ENCODE assay signal across 11 mouse cellular contexts in the genomic region with DNA sequence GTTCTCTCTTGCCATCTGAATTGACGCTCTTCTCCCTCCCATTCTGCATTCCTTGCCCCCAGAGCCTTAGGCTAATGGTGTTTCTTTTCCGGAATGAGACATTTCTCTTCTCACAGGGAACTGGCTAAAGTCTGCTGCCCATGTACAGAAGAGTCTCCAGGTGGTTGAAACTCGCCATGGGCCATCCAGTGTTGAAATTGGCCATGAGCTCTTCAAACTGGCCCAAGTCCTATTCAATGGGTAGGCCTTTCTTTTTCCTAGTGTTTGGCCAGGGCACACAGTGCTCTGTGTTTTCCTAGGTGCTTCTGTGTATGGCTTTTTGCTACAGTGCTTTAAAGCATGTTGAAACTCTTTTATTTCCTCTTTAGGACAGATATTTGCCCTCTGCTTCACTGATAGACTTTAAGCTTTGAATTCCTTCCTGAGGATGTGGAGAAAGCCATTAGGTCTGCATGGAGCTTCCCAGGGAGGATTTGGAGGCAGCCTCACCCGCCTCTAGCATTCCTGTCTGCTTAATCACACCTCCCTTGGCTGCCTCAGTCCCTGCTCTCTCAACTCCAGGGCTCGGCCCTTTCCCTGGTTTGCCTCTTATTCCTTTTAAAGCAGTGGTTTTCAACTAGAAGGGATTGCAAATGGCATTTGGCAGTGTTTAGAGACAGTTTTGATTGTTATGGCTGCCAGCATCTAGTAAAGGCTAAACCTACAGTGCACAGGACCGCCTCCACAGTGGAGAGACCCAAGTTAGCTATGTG. TPM values are rescaled to one million over a fixed set of nuclear protein-coding genes. Genes with fewer than 3 reads are reported as not detected.
DNase-seq lines count a peak whose midpoint lies in the region; ATAC-seq lines count a peak whose summit lies in the region.
"Had no signal": no experiment of that assay in that cellular context is flagged by ENCODE, and none has a peak within 500 bp of the region (broad histone marks: within the 10 kb centered on the region; RNA-seq: fewer than 3 reads in every experiment).

No protein-coding gene starts in this region.

- no peaks in the 10 kb centered on the region; the same call in 1 of the 2 replicates for H3K36me3 ChIP-seq in heart, embryonic 11.5 days (ENCODE audit: control insufficient read depth, insufficient read depth, low read length)
- H3K36me3 ChIP-seq in heart, embryonic 10.5 days, result peaks cover 34% of the 10 kb centered on the region; the same call in 1 of the 2 replicates
- no peaks in the 10 kb centered on the region for H3K36me3 ChIP-seq in neural tube, embryonic 15.5 days
- H3K36me3 ChIP-seq in hindbrain, embryonic 16.5 days (ENCODE audit: control insufficient read depth, insufficient read depth, low read length), result no peaks in the 10 kb centered on the region
- H3K36me3 ChIP-seq: hindbrain, embryonic 12.5 days had no signal

- no peaks in the 10 kb centered on the region for H3K9me3 ChIP-seq in heart, embryonic 11.5 days (replicated peaks; ENCODE audit: control insufficient read depth, low read length)
- no peaks in the 10 kb centered on the region for H3K9me3 ChIP-seq in heart, embryonic 10.5 days
- H3K9me3 ChIP-seq in neural tube, embryonic 15.5 days (replicated peaks), result no peaks in the 10 kb centered on the region
- no peaks in the 10 kb centered on the region for H3K9me3 ChIP-seq in hindbrain, embryonic 16.5 days (ENCODE audit: control insufficient read depth, low read length)
- H3K9me3 ChIP-seq: embryonic facial prominence, embryonic 12.5 days; hindbrain, embryonic 12.5 days had no signal

- DNase-seq in heart, adult 11 months, result peak; percentile 94
- peak; percentile 95 for DNase-seq in NIH3T3 (ENCODE audit: low read depth)
- no peak for DNase-seq in heart, embryonic 10.5 days (ENCODE audit: low spot score)
- peak; percentile 64 for DNase-seq in lung, postnatal 10 days
- DNase-seq in T-cell, adult 2 months (ENCODE audit: low spot score), result no peak

- H3K4me3 ChIP-seq in heart, embryonic 11.5 days (ENCODE audit: low read depth, low read length), result no peak overlapping the region
- no peak overlapping the region for H3K4me3 ChIP-seq in heart, embryonic 10.5 days
- H3K4me3 ChIP-seq in neural tube, embryonic 15.5 days (replicated peaks), result no peak overlapping the region
- no peak overlapping the region for H3K4me3 ChIP-seq in hindbrain, embryonic 16.5 days (ENCODE audit: low read length)
- H3K4me3 ChIP-seq: embryonic facial prominence, embryonic 12.5 days; hindbrain, embryonic 12.5 days had no signal

- H3K4me2 ChIP-seq in heart, embryonic 11.5 days, result no peak overlapping the region
- no peak overlapping the region for H3K4me2 ChIP-seq in neural tube, embryonic 15.5 days
- H3K4me2 ChIP-seq in hindbrain, embryonic 16.5 days (ENCODE audit: low read length), result no peak overlapping the region
- H3K4me2 ChIP-seq: embryonic facial prominence, embryonic 12.5 days; hindbrain, embryonic 12.5 days; midbrain, embryonic 11.5 days had no signal

- peaks cover 12% of the 10 kb centered on the region for H3K4me1 ChIP-seq in heart, embryonic 11.5 days (ENCODE audit: control insufficient read depth, insufficient read depth, low read length)
- H3K4me1 ChIP-seq in heart, embryonic 10.5 days, result peaks cover 28% of the 10 kb centered on the region
- no peaks in the 10 kb centered on the region for H3K4me1 ChIP-seq in neural tube, embryonic 15.5 days
- no peaks in the 10 kb centered on the region for H3K4me1 ChIP-seq in hindbrain, embryonic 16.5 days (ENCODE audit: control insufficient read depth, insufficient read depth, low read depth, low read length)
- H3K4me1 ChIP-seq: embryonic facial prominence, embryonic 12.5 days; hindbrain, embryonic 12.5 days had no signal

- ATAC-seq in heart, embryonic 11.5 days (replicated peaks; ENCODE audit: insufficient number of reproducible peaks, low FRiP score, low TSS enrichment), result no peak
- ATAC-seq in neural tube, embryonic 15.5 days (ENCODE audit: low FRiP score), result no peak
- ATAC-seq in hindbrain, embryonic 16.5 days, result no peak

- no peaks in the 10 kb centered on the region for H3K27me3 ChIP-seq in heart, embryonic 11.5 days (ENCODE audit: control insufficient read depth, insufficient read depth, low read length)
- no peaks in the 10 kb centered on the region for H3K27me3 ChIP-seq in heart, embryonic 10.5 days (ENCODE audit: insufficient read depth, poor library complexity, severe bottlenecking)
- no peaks in the 10 kb centered on the region for H3K27me3 ChIP-seq in neural tube, embryonic 15.5 days (replicated peaks)
- no peaks in the 10 kb centered on the region for H3K27me3 ChIP-seq in hindbrain, embryonic 16.5 days (replicated peaks; ENCODE audit: control insufficient read depth, insufficient read depth, low read length)
- H3K27me3 ChIP-seq: embryonic facial prominence, embryonic 12.5 days; hindbrain, embryonic 12.5 days had no signal

- H3K27ac ChIP-seq in heart, embryonic 11.5 days (ENCODE audit: low read depth, low read length), result no peak overlapping the region
- peak overlapping the region; percentile 56; the same call in 1 of the 2 replicates for H3K27ac ChIP-seq in heart, embryonic 10.5 days
- no peak overlapping the region for H3K27ac ChIP-seq in neural tube, embryonic 15.5 days (replicated peaks)
- H3K27ac ChIP-seq in hindbrain, embryonic 16.5 days (ENCODE audit: low read depth, low read length), result no peak overlapping the region
- H3K27ac ChIP-seq: embryonic facial prominence, embryonic 12.5 days; hindbrain, embryonic 12.5 days had no signal

- no peak overlapping the region for H3K9ac ChIP-seq in heart, embryonic 11.5 days (ENCODE audit: low read depth, low read length)
- H3K9ac ChIP-seq in neural tube, embryonic 15.5 days (replicated peaks), result no peak overlapping the region
- no peak overlapping the region for H3K9ac ChIP-seq in hindbrain, embryonic 16.5 days (ENCODE audit: low read depth, low read length)
- H3K9ac ChIP-seq: embryonic facial prominence, embryonic 12.5 days; hindbrain, embryonic 12.5 days had no signal

- 67% methylated on average over 6 of the region's 6 CpGs for WGBS in heart, embryonic 11.5 days (ENCODE audit: insufficient replicate concordance)
- 59% methylated on average over 6 of the region's 6 CpGs for WGBS in heart, embryonic 10.5 days
- WGBS in neural tube, embryonic 15.5 days, result 82% methylated on average over 6 of the region's 6 CpGs
- WGBS in hindbrain, embryonic 16.5 days, result 80% methylated on average over 6 of the region's 6 CpGs

RNA-seq across cellular contexts. Expression of a gene that starts 19.0 kb away (rescaled TPM):
- polyA plus RNA-seq in heart, embryonic 11.5 days (2014; fragmentation: Nextera tagmentation; extraction: Ambion mirVana), result 50.9 and 55.1 TPM in 2 replicates
- 53.6 and 168 TPM in 2 replicates for polyA plus RNA-seq in heart, embryonic 10.5 days (2016; fragmentation: Nextera tagmentation; extraction: Ambion mirVana)
- 63.4 and 69.1 TPM in 2 replicates for polyA plus RNA-seq in neural tube, embryonic 15.5 days (2015; fragmentation: Nextera tagmentation; extraction: Ambion mirVana)
- 45.4 and 53.2 TPM in 2 replicates for polyA plus RNA-seq in hindbrain, embryonic 16.5 days (2015; fragmentation: Nextera tagmentation; extraction: Ambion mirVana)

RNA-seq across cellular contexts. Expression of a gene that starts 35.9 kb away (rescaled TPM):
- polyA plus RNA-seq in heart, embryonic 11.5 days (2014; fragmentation: Nextera tagmentation; extraction: Ambion mirVana), result 2.4 and 5.4 TPM in 2 replicates
- 3.6 and 98.2 TPM in 2 replicates for polyA plus RNA-seq in heart, embryonic 10.5 days (2016; fragmentation: Nextera tagmentation; extraction: Ambion mirVana)
- 0.33 and 1.6 TPM in 2 replicates for polyA plus RNA-seq in neural tube, embryonic 15.5 days (2015; fragmentation: Nextera tagmentation; extraction: Ambion mirVana)
- polyA plus RNA-seq in hindbrain, embryonic 16.5 days (2015; fragmentation: Nextera tagmentation; extraction: Ambion mirVana), result 0.06 TPM in 1 of 2 replicates, not detected in the other
- polyA plus RNA-seq: hindbrain, embryonic 12.5 days; midbrain, embryonic 11.5 days had no signal

RNA-seq across cellular contexts. Expression of a gene that starts 51.0 kb away (rescaled TPM):
- 3.6 and 4.0 TPM in 2 replicates for polyA plus RNA-seq in heart, embryonic 11.5 days (2014; fragmentation: Nextera tagmentation; extraction: Ambion mirVana)
- 6.9 and 7.6 TPM in 2 replicates for polyA plus RNA-seq in heart, embryonic 10.5 days (2016; fragmentation: Nextera tagmentation; extraction: Ambion mirVana)
- 6.3 and 6.6 TPM in 2 replicates for polyA plus RNA-seq in neural tube, embryonic 15.5 days (2015; fragmentation: Nextera tagmentation; extraction: Ambion mirVana)
- 6.1 and 8.1 TPM in 2 replicates for polyA plus RNA-seq in hindbrain, embryonic 16.5 days (2015; fragmentation: Nextera tagmentation; extraction: Ambion mirVana)

RNA-seq across cellular contexts. Expression of a gene that starts 55.2 kb away (rescaled TPM):
- polyA plus RNA-seq in heart, embryonic 11.5 days (2014; fragmentation: Nextera tagmentation; extraction: Ambion mirVana), result 12.3 and 14.7 TPM in 2 replicates
- polyA plus RNA-seq in heart, embryonic 10.5 days (2016; fragmentation: Nextera tagmentation; extraction: Ambion mirVana), result 13.6 and 15.3 TPM in 2 replicates
- 14.6 and 18.7 TPM in 2 replicates for polyA plus RNA-seq in neural tube, embryonic 15.5 days (2015; fragmentation: Nextera tagmentation; extraction: Ambion mirVana)
- polyA plus RNA-seq in hindbrain, embryonic 16.5 days (2015; fragmentation: Nextera tagmentation; extraction: Ambion mirVana), result 17.5 and 18.8 TPM in 2 replicates

RNA-seq across cellular contexts. Expression of a gene that starts 55.4 kb away (rescaled TPM):
- 96.3 and 103 TPM in 2 replicates for polyA plus RNA-seq in heart, embryonic 11.5 days (2014; fragmentation: Nextera tagmentation; extraction: Ambion mirVana)
- polyA plus RNA-seq in heart, embryonic 10.5 days (2016; fragmentation: Nextera tagmentation; extraction: Ambion mirVana), result 127 and 143 TPM in 2 replicates
- polyA plus RNA-seq in neural tube, embryonic 15.5 days (2015; fragmentation: Nextera tagmentation; extraction: Ambion mirVana), result 51.3 and 71.1 TPM in 2 replicates
- 50.8 and 69.0 TPM in 2 replicates for polyA plus RNA-seq in hindbrain, embryonic 16.5 days (2015; fragmentation: Nextera tagmentation; extraction: Ambion mirVana)

Comparison
In these comparisons a context has a peak if more than half of its experiments do, and no peak if none do; other contexts are left out.
1. DNase-seq: peak in heart, adult 11 months (single experiment), NIH3T3 (single experiment) and lung, postnatal 10 days (single experiment); none in heart, embryonic 10.5 days (single experiment) and T-cell, adult 2 months (single experiment).